Mouse (Mus musculus) activated CD4-positive, CD25-positive, alpha-beta regulatory T cell, adult 4 months (primary cell): ENCODE measurements around the gene Tmem167b. TPM values are rescaled to one million over a fixed set of nuclear protein-coding genes. Genes with fewer than 3 reads are reported as not detected.
A peak's percentile ranks its signal among the peaks of the same experiment; 100 is the strongest.
"Not testable (repeated sequence)": the region's sequence is repeated elsewhere in the genome, so short reads cannot be mapped to it uniquely, and the experiment has no call there.

ENCODE experiments used
- ATAC-seq: one replicate; pipeline ENCODE4 v1.8.0; 2017
- polyA plus RNA-seq, 2 experiments: library from polyadenylated mRNA; unstranded; fragments of 100-300 nt; shearing (Covaris generic); gene quantifications; one replicate each; pipeline ENCODE4 v1.2.1; 2017

The Tmem167b gene
- 10 to 100 TPM; 26.1 to 27.0 TPM for polyA plus RNA-seq

GRCm38 (mm10) chr3:108562133-108562730, at the start of gene Tmem167b:
Gene Tmem167b, minus strand, starts transcription at chr3:108562466.
- ATAC-seq, result peak; percentile 92

- ATAC-seq, result no peak
Observed at GRCm38 (mm10) chr3:108608906-108609305, 46.6 kb upstream of the Tmem167b start.

GRCm38 (mm10) chr3:108591530-108592522, 29.6 kb upstream of the Tmem167b start:
- no peak for ATAC-seq

- peak; percentile 99 for ATAC-seq
Observed at GRCm38 (mm10) chr3:108590786-108591529, 28.7 kb upstream of the Tmem167b start, which contains the start of gene Wdr47. Gene Wdr47, plus strand, starts transcription at chr3:108591279.

- no peak for ATAC-seq
Observed at GRCm38 (mm10) chr3:108588446-108588845, 26.2 kb upstream of the Tmem167b start.

- no peak for ATAC-seq
Observed at GRCm38 (mm10) chr3:108584580-108584979, 22.3 kb upstream of the Tmem167b start.

GRCm38 (mm10) chr3:108574018-108574417, 11.8 kb upstream of the Tmem167b start:
- no peak for ATAC-seq

GRCm38 (mm10) chr3:108572309-108573010, 10.2 kb upstream of the Tmem167b start:
- no peak for ATAC-seq

- ATAC-seq, result peak; percentile 98
Observed at GRCm38 (mm10) chr3:108571443-108572294, 9.4 kb upstream of the Tmem167b start, which contains the start of gene Taf13. Gene Taf13, plus strand, starts transcription at chr3:108571698.

GRCm38 (mm10) chr3:108570813-108571212, 8.5 kb upstream of the Tmem167b start:
- ATAC-seq, result no peak

GRCm38 (mm10) chr3:108569636-108570035, 7.4 kb upstream of the Tmem167b start:
- ATAC-seq, result not testable (repeated sequence)

GRCm38 (mm10) chr3:108567990-108568877, 6.0 kb upstream of the Tmem167b start:
- ATAC-seq, result no peak

- peak; percentile 27 for ATAC-seq
Observed at GRCm38 (mm10) chr3:108563309-108563708, 1.0 kb upstream of the Tmem167b start.

GRCm38 (mm10) chr3:108562777-108563271, 558 bp upstream of the Tmem167b start:
- peak; percentile 22 for ATAC-seq

GRCm38 (mm10) chr3:108557888-108558287, 4.4 kb downstream of the Tmem167b start:
- no peak for ATAC-seq

- ATAC-seq, result peak; percentile 99
Observed at GRCm38 (mm10) chr3:108554587-108555312, 7.5 kb downstream of the Tmem167b start.

GRCm38 (mm10) chr3:108554111-108554561, 8.1 kb downstream of the Tmem167b start:
- peak; percentile 24 for ATAC-seq

- no peak for ATAC-seq
Observed at GRCm38 (mm10) chr3:108542299-108542698, 20.0 kb downstream of the Tmem167b start.

- peak; percentile 28 for ATAC-seq
Observed at GRCm38 (mm10) chr3:108537303-108537702, 25.0 kb downstream of the Tmem167b start.
